9 mouse cellular contexts compared by ENCODE assay signal in genomic region chr2:20737112-20737808, GRCm38 (mm10).
DNase-seq lines count a peak whose midpoint lies in the region; ATAC-seq and TF ChIP-seq lines count a peak whose summit lies in the region.
"Had no signal": no experiment of that assay in that cellular context is flagged by ENCODE, and none has a peak within 500 bp of the region (broad histone marks: within the 10 kb centered on the region; RNA-seq: fewer than 3 reads in every experiment).

No protein-coding gene starts in this region.

- WGBS in intestine, embryonic 15.5 days = 50% methylated on average over 19 of the region's 19 CpGs
- 50% methylated on average over 19 of the region's 19 CpGs for WGBS in lung, embryonic 15.5 days

- peak; percentile 36 to 74 for DNase-seq in adrenal gland, adult (ENCODE audit: inconsistent age in 2 of 2, low spot score in 1 of 2)
- DNase-seq in adrenal gland, postnatal 4 days (ENCODE audit: low spot score in 2 of 2) = no peak
- DNase-seq in ES-CJ7 (ENCODE audit: low read depth, low spot score) = peak; percentile 59
- no peak for DNase-seq in right cerebral cortex, adult 18-20 months
- no peak for DNase-seq in left cerebral cortex, adult 2 months (ENCODE audit: extremely low spot score in 1 of 2, low spot score in 2 of 2)

- TF ChIP-seq CTCF in left cerebral cortex, adult 2 months (IDR thresholded peaks at IDR 0.05) = no peak

- no peaks in the 10 kb centered on the region for H3K9me3 ChIP-seq in intestine, embryonic 15.5 days
- H3K9me3 ChIP-seq in lung, embryonic 15.5 days = no peaks in the 10 kb centered on the region
- H3K9me3 ChIP-seq: limb, embryonic 13.5 days had no signal

- intact Hi-C loops in left cerebral cortex, adult 2 months (cut with DNase I) = no loop called here

- peaks cover 8% of the 10 kb centered on the region; the same call in 1 of the 2 replicates for H3K4me1 ChIP-seq in intestine, embryonic 15.5 days (replicated peaks)
- H3K4me1 ChIP-seq in lung, embryonic 15.5 days = peaks cover 13% of the 10 kb centered on the region

- peak overlapping the region; percentile 88 for H3K27ac ChIP-seq in intestine, embryonic 15.5 days
- no peak overlapping the region for H3K27ac ChIP-seq in lung, embryonic 15.5 days
- H3K27ac ChIP-seq in left cerebral cortex, adult 2 months = no peak overlapping the region
- H3K27ac ChIP-seq: limb, embryonic 13.5 days had no signal

- ATAC-seq in intestine, embryonic 15.5 days = peak; percentile 80
- no peak for ATAC-seq in lung, embryonic 15.5 days (ENCODE audit: borderline replicate concordance, extremely low read depth, low FRiP score, low TSS enrichment)
- no peak for ATAC-seq in erythroid progenitor cell, adult 5-6 weeks (replicated peaks; ENCODE audit: low FRiP score, poor library complexity, severe bottlenecking)

- peak overlapping the region; percentile 29 for H3K4me3 ChIP-seq in intestine, embryonic 15.5 days (replicated peaks)
- no peak overlapping the region for H3K4me3 ChIP-seq in lung, embryonic 15.5 days
- no peak overlapping the region for H3K4me3 ChIP-seq in left cerebral cortex, adult 2 months
- H3K4me3 ChIP-seq: limb, embryonic 13.5 days had no signal

- H3K9ac ChIP-seq in intestine, embryonic 15.5 days = no peak overlapping the region
- H3K9ac ChIP-seq in lung, embryonic 15.5 days = no peak overlapping the region
- H3K9ac ChIP-seq: limb, embryonic 13.5 days had no signal

- peak overlapping the region; percentile 47 for H3K4me2 ChIP-seq in intestine, embryonic 15.5 days (replicated peaks)
- H3K4me2 ChIP-seq in lung, embryonic 15.5 days = peak overlapping the region; percentile 23
- H3K4me2 ChIP-seq: limb, embryonic 13.5 days had no signal

- no peaks in the 10 kb centered on the region for H3K36me3 ChIP-seq in intestine, embryonic 15.5 days
- no peaks in the 10 kb centered on the region for H3K36me3 ChIP-seq in lung, embryonic 15.5 days
- H3K36me3 ChIP-seq: limb, embryonic 13.5 days had no signal

- no peaks in the 10 kb centered on the region for H3K27me3 ChIP-seq in intestine, embryonic 15.5 days (replicated peaks)
- H3K27me3 ChIP-seq in lung, embryonic 15.5 days = no peaks in the 10 kb centered on the region
- H3K27me3 ChIP-seq: limb, embryonic 13.5 days had no signal

Comparison
In these comparisons a context has a peak if more than half of its experiments do, and no peak if none do; other contexts are left out.
1. DNase-seq: peak in adrenal gland, adult (2 of 2) and ES-CJ7 (single experiment); none in adrenal gland, postnatal 4 days (0 of 2), right cerebral cortex, adult 18-20 months (single experiment) and left cerebral cortex, adult 2 months (0 of 2).